Mouse (Mus musculus): ENCODE measurements at regions not wholly inside any gene's neighbourhood (a gene's known extent, or its start where the extent isn't known, plus 50 kb on each side); places are given as distances from the start of the nearest gene placed in this dataset.

GRCm38 (mm10) chr4:58693018-58693417 lies 94.5 kb downstream of the Olfr267 start:
- 87% methylated on average over 6 of the region's 6 CpGs for WGBS
- DNase-seq (ENCODE audit: low spot score): no peak
- Histone ChIP-seq H3K36me3 (replicated peaks) (no peaks in the 10 kb centered on the region), H3K4me3 (no peak overlapping the region), H3K4me1 (no peaks in the 10 kb centered on the region), H3K9me3 (no peaks in the 10 kb centered on the region), H3K27me3 (replicated peaks; ENCODE audit: low read depth, poor library complexity, severe bottlenecking) (no peaks in the 10 kb centered on the region), H3K27ac (replicated peaks) (no peak overlapping the region)

DNA sequence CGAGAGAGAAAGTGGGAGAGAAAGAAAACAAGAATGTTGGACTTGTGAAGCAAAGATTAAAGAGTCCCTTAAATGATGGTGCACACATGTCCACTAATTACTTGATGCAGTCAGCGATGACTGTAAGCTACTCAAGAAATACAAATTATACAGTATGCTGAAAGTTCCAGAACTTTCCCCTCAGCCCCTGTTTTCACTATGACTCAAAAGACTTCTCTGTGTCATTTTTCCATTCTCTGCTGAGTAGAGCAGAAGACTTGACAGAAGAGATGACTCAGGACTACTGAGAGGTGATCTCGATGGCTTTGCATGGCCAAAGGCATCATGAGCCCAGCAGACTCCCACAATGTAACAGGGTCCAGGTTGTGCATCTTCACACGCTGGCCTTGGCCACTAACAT lies 105.6 kb downstream of the Olfr267 start:
- H3K36me3 ChIP-seq (replicated peaks): no peaks in the 10 kb centered on the region
- peaks cover 13% of the 10 kb centered on the region for H3K4me1 ChIP-seq
- no peak overlapping the region for H3K4me3 ChIP-seq
- no peaks in the 10 kb centered on the region for H3K27me3 ChIP-seq (replicated peaks; ENCODE audit: low read depth, poor library complexity, severe bottlenecking)
- peaks cover 2% of the 10 kb centered on the region; the same call in 1 of the 2 replicates for H3K9me3 ChIP-seq
- no peak for DNase-seq (ENCODE audit: low spot score)
- WGBS: 92% methylated on average over 4 of the region's 4 CpGs
- no peak overlapping the region for H3K27ac ChIP-seq (replicated peaks)

GRCm38 (mm10) chr4:58677701-58678385 lies 109.7 kb downstream of the Olfr267 start:
- H3K27ac ChIP-seq (replicated peaks): peak overlapping the region; percentile 81
- WGBS: 30% methylated on average over 6 of the region's 6 CpGs
- no peaks in the 10 kb centered on the region for H3K36me3 ChIP-seq (replicated peaks)
- DNase-seq (ENCODE audit: low spot score): peak; percentile 64
- H3K4me3 ChIP-seq: peak overlapping the region; percentile 11; the same call in 1 of the 2 replicates
- no peaks in the 10 kb centered on the region for H3K9me3 ChIP-seq
- H3K27me3 ChIP-seq (replicated peaks; ENCODE audit: low read depth, poor library complexity, severe bottlenecking): no peaks in the 10 kb centered on the region
- peaks cover 18% of the 10 kb centered on the region for H3K4me1 ChIP-seq

- Histone ChIP-seq H3K36me3 (replicated peaks) (no peaks in the 10 kb centered on the region), H3K27me3 (replicated peaks; ENCODE audit: low read depth, poor library complexity, severe bottlenecking) (no peaks in the 10 kb centered on the region), H3K4me1 (peaks cover 58% of the 10 kb centered on the region), H3K9me3 (no peaks in the 10 kb centered on the region), H3K27ac (replicated peaks) (peak overlapping the region; percentile 83), H3K4me3 (peak overlapping the region; percentile 38)
- 20% methylated on average over 14 of the region's 14 CpGs for WGBS
- peak; percentile 80 for DNase-seq (ENCODE audit: low spot score)
Measured at GRCm38 (mm10) chr4:58671406-58672035, 116.0 kb downstream of the Olfr267 start.

DNA sequence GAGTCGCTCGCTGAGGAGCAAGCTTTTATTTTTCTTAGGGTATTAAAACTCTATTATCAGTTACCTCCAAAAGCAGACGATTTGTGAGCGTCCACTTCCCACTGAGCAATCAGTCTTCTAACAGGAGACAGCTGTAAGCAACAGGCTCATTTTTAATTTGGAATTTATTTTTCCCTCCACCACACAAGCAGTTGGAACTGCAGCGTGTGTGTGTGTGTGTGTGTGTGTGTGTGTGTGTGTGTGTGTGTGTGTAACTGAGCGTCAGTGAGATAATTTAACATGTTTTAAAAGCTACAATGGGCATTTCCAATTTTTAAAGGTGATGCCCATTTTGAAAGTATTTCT lies 116.6 kb downstream of the Olfr267 start:
- H3K27ac ChIP-seq (replicated peaks): peak overlapping the region; percentile 85

DNA sequence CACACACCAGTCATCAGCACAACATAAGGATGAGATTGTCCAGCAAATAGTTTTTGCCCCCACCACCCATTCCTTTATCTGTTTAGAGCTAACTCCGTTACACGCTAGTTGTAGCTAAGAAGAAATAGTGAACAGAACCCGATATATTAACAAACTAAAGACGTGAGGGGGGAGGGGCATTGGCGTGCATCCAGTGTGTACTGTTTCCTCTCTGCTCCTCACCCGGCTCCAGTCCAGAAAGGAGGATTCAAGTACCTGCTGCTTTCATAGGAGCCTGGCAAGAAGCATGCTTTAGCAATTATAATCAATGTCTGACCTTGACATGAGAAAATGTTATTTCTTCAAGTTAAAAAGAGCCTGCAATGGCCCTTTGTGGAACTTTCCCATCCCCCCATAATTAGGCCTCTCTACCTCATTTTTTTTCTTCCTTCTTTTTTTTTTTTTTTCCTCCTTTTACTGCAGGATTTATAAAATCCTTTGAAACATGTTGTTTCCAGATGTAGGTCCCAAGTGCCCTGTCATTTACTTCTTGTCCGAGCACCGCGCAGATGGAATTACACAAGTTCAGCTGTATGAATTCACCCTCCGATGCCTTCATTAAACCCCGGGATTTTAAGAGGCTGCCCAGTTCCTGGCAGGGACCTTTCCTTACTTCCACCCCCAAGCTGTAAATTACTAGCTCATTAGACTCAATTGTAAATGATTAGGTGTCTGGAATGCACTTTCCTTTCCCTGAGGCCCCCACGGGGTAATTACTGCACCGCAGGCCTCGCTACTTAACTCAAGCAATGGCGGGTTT lies 116.6 kb upstream of the Lpar1 start:
- H3K4me1 ChIP-seq: peaks cover 64% of the 10 kb centered on the region

More for the DNA sequence above, 116.6 kb downstream of the Olfr267 start:
- H3K9me3 ChIP-seq: no peaks in the 10 kb centered on the region
- no peak for DNase-seq (ENCODE audit: low spot score)
- H3K27me3 ChIP-seq (replicated peaks; ENCODE audit: low read depth, poor library complexity, severe bottlenecking): no peaks in the 10 kb centered on the region
- H3K4me3 ChIP-seq: peak overlapping the region; percentile 36; the same call in 1 of the 2 replicates
- H3K36me3 ChIP-seq (replicated peaks): no peaks in the 10 kb centered on the region
- 2% methylated on average over 6 of the region's 6 CpGs for WGBS
- peaks cover 64% of the 10 kb centered on the region for H3K4me1 ChIP-seq

GRCm38 (mm10) chr4:58668368-58669153 lies 114.9 kb upstream of the Lpar1 start:
- peak overlapping the region; percentile 85 for H3K27ac ChIP-seq (replicated peaks)
- H3K9me3 ChIP-seq: no peaks in the 10 kb centered on the region
- no peaks in the 10 kb centered on the region for H3K27me3 ChIP-seq (replicated peaks; ENCODE audit: low read depth, poor library complexity, severe bottlenecking)
- H3K4me3 ChIP-seq: no peak overlapping the region
- H3K36me3 ChIP-seq (replicated peaks): no peaks in the 10 kb centered on the region
- H3K4me1 ChIP-seq: peaks cover 75% of the 10 kb centered on the region
- no peak for DNase-seq (ENCODE audit: low spot score)
- WGBS: 40% methylated on average over 8 of the region's 8 CpGs

More for the DNA sequence above, 116.6 kb upstream of the Lpar1 start:
- no peaks in the 10 kb centered on the region for H3K27me3 ChIP-seq (replicated peaks; ENCODE audit: low read depth, poor library complexity, severe bottlenecking)
- H3K4me3 ChIP-seq: peak overlapping the region; percentile 36; the same call in 1 of the 2 replicates
- no peaks in the 10 kb centered on the region for H3K36me3 ChIP-seq (replicated peaks)
- peak overlapping the region; percentile 85 for H3K27ac ChIP-seq (replicated peaks)
- H3K9me3 ChIP-seq: no peaks in the 10 kb centered on the region
- DNase-seq (ENCODE audit: low spot score): peak; percentile 76
- WGBS: 9% methylated on average over 15 of the region's 15 CpGs

- Histone ChIP-seq H3K9me3 (no peaks in the 10 kb centered on the region), H3K27me3 (replicated peaks; ENCODE audit: low read depth, poor library complexity, severe bottlenecking) (no peaks in the 10 kb centered on the region), H3K4me3 (no peak overlapping the region), H3K27ac (replicated peaks) (peak overlapping the region; percentile 72), H3K4me1 (peaks cover 65% of the 10 kb centered on the region), H3K36me3 (replicated peaks) (no peaks in the 10 kb centered on the region)
- peak; percentile 65 for DNase-seq (ENCODE audit: low spot score)
- 40% methylated on average over 6 of the region's 6 CpGs for WGBS
Measured at GRCm38 (mm10) chr4:58663628-58664205, 110.0 kb upstream of the Lpar1 start.

- H3K9me3 ChIP-seq: no peaks in the 10 kb centered on the region
- WGBS: 72% methylated on average over 4 of the region's 4 CpGs
- no peaks in the 10 kb centered on the region for H3K27me3 ChIP-seq (replicated peaks; ENCODE audit: low read depth, poor library complexity, severe bottlenecking)
- no peak for DNase-seq (ENCODE audit: low spot score)
- H3K27ac ChIP-seq (replicated peaks): peak overlapping the region; percentile 57; the same call in 1 of the 2 replicates
- no peak overlapping the region for H3K4me3 ChIP-seq
- peaks cover 61% of the 10 kb centered on the region for H3K4me1 ChIP-seq
- H3K36me3 ChIP-seq (replicated peaks): no peaks in the 10 kb centered on the region
Measured at GRCm38 (mm10) chr4:58661781-58662293, 108.1 kb upstream of the Lpar1 start.

DNA sequence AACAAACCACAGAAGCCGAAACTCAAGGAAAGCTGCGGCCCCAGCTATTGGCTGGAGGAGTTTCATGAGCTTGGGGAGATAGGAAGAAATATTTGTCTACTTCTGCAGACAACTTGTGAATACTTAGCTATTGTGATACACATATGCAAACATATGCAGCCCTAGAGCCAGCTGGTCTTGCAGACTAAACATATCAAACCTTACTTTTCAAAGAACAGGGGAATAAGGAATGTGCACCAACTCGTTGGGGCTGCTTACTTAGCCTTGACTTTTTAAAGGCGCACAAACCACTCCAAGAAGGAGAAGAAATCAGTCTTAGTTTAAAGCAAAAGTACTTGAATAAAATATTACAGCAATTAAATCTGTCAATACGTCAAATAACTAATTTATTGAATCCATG lies 106.8 kb upstream of the Lpar1 start:
- Histone ChIP-seq H3K9me3 (no peaks in the 10 kb centered on the region), H3K4me3 (no peak overlapping the region), H3K36me3 (replicated peaks) (no peaks in the 10 kb centered on the region), H3K4me1 (peaks cover 54% of the 10 kb centered on the region), H3K27ac (replicated peaks) (peak overlapping the region; percentile 48; the same call in 1 of the 2 replicates), H3K27me3 (replicated peaks; ENCODE audit: low read depth, poor library complexity, severe bottlenecking) (no peaks in the 10 kb centered on the region)
- WGBS: 65% methylated on average over 5 of the region's 5 CpGs
- DNase-seq (ENCODE audit: low spot score): no peak

- Histone ChIP-seq H3K36me3 (replicated peaks) (no peaks in the 10 kb centered on the region), H3K9me3 (no peaks in the 10 kb centered on the region), H3K27ac (replicated peaks) (peak overlapping the region; percentile 51), H3K4me1 (peaks cover 36% of the 10 kb centered on the region), H3K4me3 (no peak overlapping the region), H3K27me3 (replicated peaks; ENCODE audit: low read depth, poor library complexity, severe bottlenecking) (no peaks in the 10 kb centered on the region)
- 80% methylated on average over 6 of the region's 6 CpGs for WGBS
- DNase-seq (ENCODE audit: low spot score): no peak
Measured at GRCm38 (mm10) chr4:58658206-58658605, 104.5 kb upstream of the Lpar1 start.

Measured in embryonic facial prominence, embryonic 10.5 days (tissue).